8 mouse cellular contexts compared by ENCODE assay signal in genomic region chr2:92391703-92392317, GRCm38 (mm10). TPM values are rescaled to one million over a fixed set of nuclear protein-coding genes. Genes with fewer than 3 reads are reported as not detected.
DNase-seq lines count a peak whose midpoint lies in the region; ATAC-seq and TF ChIP-seq lines count a peak whose summit lies in the region.

No protein-coding gene starts in this region.

- H3K4me1 ChIP-seq in lung, postnatal 0 days (ENCODE audit: insufficient read depth, low read depth, low read length): 0 out of 2 replicates have a peak, but pooled peaks cover 6% of the 10 kb centered on the region
- H3K4me1 ChIP-seq in limb, embryonic 13.5 days: peaks cover 49% of the 10 kb centered on the region
- peaks cover 50% of the 10 kb centered on the region for H3K4me1 ChIP-seq in stomach, embryonic 15.5 days

- no peak for TF ChIP-seq EP300 in lung, postnatal 0 days (IDR thresholded peaks at IDR 0.05)

- WGBS in lung, postnatal 0 days: 24% methylated on average over 11 of the region's 11 CpGs
- 18% methylated on average over 11 of the region's 11 CpGs for WGBS in limb, embryonic 13.5 days
- WGBS in stomach, embryonic 15.5 days: 24% methylated on average over 11 of the region's 11 CpGs

- intact Hi-C loops in left cerebral cortex, postnatal 10 days (cut with DNase I): no loop called here

- H3K4me2 ChIP-seq in lung, postnatal 0 days (replicated peaks; ENCODE audit: low read depth, low read length): 0 out of 2 replicates have a peak overlapping the region, but pooled peaks have one; percentile 28
- peak overlapping the region; percentile 73 for H3K4me2 ChIP-seq in limb, embryonic 13.5 days (replicated peaks)
- peak overlapping the region; percentile 57 for H3K4me2 ChIP-seq in stomach, embryonic 15.5 days

- H3K27ac ChIP-seq in lung, postnatal 0 days (ENCODE audit: low read length): no peak overlapping the region
- peak overlapping the region; percentile 86 for H3K27ac ChIP-seq in limb, embryonic 13.5 days
- peak overlapping the region; percentile 59; the same call in 1 of the 2 replicates for H3K27ac ChIP-seq in stomach, embryonic 15.5 days

- TF ChIP-seq CTCF in lung, postnatal 0 days (IDR thresholded peaks at IDR 0.05): no peak

- no peak overlapping the region for H3K9ac ChIP-seq in lung, postnatal 0 days (replicated peaks; ENCODE audit: low read depth)
- H3K9ac ChIP-seq in limb, embryonic 13.5 days: peak overlapping the region; percentile 62
- peak overlapping the region; percentile 6; the same call in 1 of the 2 replicates for H3K9ac ChIP-seq in stomach, embryonic 15.5 days

- H3K4me3 ChIP-seq in lung, postnatal 0 days (ENCODE audit: low read depth, low read length): no peak overlapping the region
- H3K4me3 ChIP-seq in limb, embryonic 13.5 days: peak overlapping the region; percentile 46
- peak overlapping the region; percentile 41 for H3K4me3 ChIP-seq in stomach, embryonic 15.5 days (replicated peaks)

- no peak for ATAC-seq in lung, postnatal 0 days
- no peak for ATAC-seq in limb, embryonic 13.5 days (ENCODE audit: low FRiP score, low read depth)
- ATAC-seq in stomach, embryonic 15.5 days (ENCODE audit: insufficient read depth, low FRiP score, low read depth): no peak

- DNase-seq in cerebellum, postnatal 14 days: peak; percentile 62 to 65
- DNase-seq in cerebellum, postnatal 25 days: no peak
- no peak for DNase-seq in lung, postnatal 0 days (ENCODE audit: low spot score)
- DNase-seq in lung, postnatal 14 days: no peak
- no peak for DNase-seq in layer of hippocampus, postnatal 10 days (ENCODE audit: low spot score in 2 of 2)
- DNase-seq in left cerebral cortex, postnatal 10 days (ENCODE audit: extremely low spot score in 1 of 2, low spot score in 2 of 2): no peak

- no peaks in the 10 kb centered on the region for H3K9me3 ChIP-seq in lung, postnatal 0 days (ENCODE audit: low read length)
- no peaks in the 10 kb centered on the region for H3K9me3 ChIP-seq in limb, embryonic 13.5 days
- no peaks in the 10 kb centered on the region for H3K9me3 ChIP-seq in stomach, embryonic 15.5 days

- no peaks in the 10 kb centered on the region for H3K27me3 ChIP-seq in lung, postnatal 0 days (replicated peaks; ENCODE audit: insufficient read depth, low read length)
- no peaks in the 10 kb centered on the region for H3K27me3 ChIP-seq in limb, embryonic 13.5 days
- no peaks in the 10 kb centered on the region for H3K27me3 ChIP-seq in stomach, embryonic 15.5 days (replicated peaks)

- H3K36me3 ChIP-seq in lung, postnatal 0 days (ENCODE audit: insufficient read depth, low read length): no peaks in the 10 kb centered on the region
- peaks cover 6% of the 10 kb centered on the region for H3K36me3 ChIP-seq in limb, embryonic 13.5 days
- no peaks in the 10 kb centered on the region for H3K36me3 ChIP-seq in stomach, embryonic 15.5 days

RNA-seq across cellular contexts. Expression of gene Mapk8ip1, which starts 9.3 kb away (rescaled TPM):
- 7.8 and 9.7 TPM in 2 replicates for polyA plus RNA-seq in lung, postnatal 0 days (2015; fragmentation: Nextera tagmentation; extraction: Ambion mirVana)
- polyA plus RNA-seq in limb, embryonic 13.5 days (2015; fragmentation: Nextera tagmentation; extraction: Ambion mirVana): 27.6 and 28.9 TPM in 2 replicates
- polyA plus RNA-seq in stomach, embryonic 15.5 days (2015; fragmentation: Nextera tagmentation; extraction: Ambion mirVana): 23.4 and 24.6 TPM in 2 replicates
- total RNA-seq in layer of hippocampus, postnatal 10 days (2021): 100 to 1,000 TPM; 385 to 403 TPM
- total RNA-seq in left cerebral cortex, postnatal 10 days (2021): 100 to 1,000 TPM; 414 to 421 TPM

RNA-seq across cellular contexts. Expression of gene 1700029I15Rik, which starts 9.5 kb away (rescaled TPM):
- polyA plus RNA-seq in lung, postnatal 0 days (2015; fragmentation: Nextera tagmentation; extraction: Ambion mirVana): 2.3 TPM in 2 replicates
- polyA plus RNA-seq in limb, embryonic 13.5 days (2015; fragmentation: Nextera tagmentation; extraction: Ambion mirVana): 2.3 and 4.8 TPM in 2 replicates
- polyA plus RNA-seq in stomach, embryonic 15.5 days (2015; fragmentation: Nextera tagmentation; extraction: Ambion mirVana): 3.4 and 4.0 TPM in 2 replicates
- total RNA-seq in layer of hippocampus, postnatal 10 days (2021): 1 to 10 TPM; 5.1 to 5.7 TPM
- total RNA-seq in left cerebral cortex, postnatal 10 days (2021): 1 to 10 TPM; 3.7 TPM

RNA-seq across cellular contexts. Expression of gene Large2, which starts 17.1 kb away (rescaled TPM):
- 17.1 and 18.7 TPM in 2 replicates for polyA plus RNA-seq in lung, postnatal 0 days (2015; fragmentation: Nextera tagmentation; extraction: Ambion mirVana)
- polyA plus RNA-seq in limb, embryonic 13.5 days (2015; fragmentation: Nextera tagmentation; extraction: Ambion mirVana): 11.9 and 13.3 TPM in 2 replicates
- 13.4 and 13.9 TPM in 2 replicates for polyA plus RNA-seq in stomach, embryonic 15.5 days (2015; fragmentation: Nextera tagmentation; extraction: Ambion mirVana)
- under 1 TPM; 0.45 to 0.64 TPM for total RNA-seq in layer of hippocampus, postnatal 10 days (2021)
- under 1 TPM in 1 of 2 experiments, not detected in 1; 0.49 TPM for total RNA-seq in left cerebral cortex, postnatal 10 days (2021)

RNA-seq across cellular contexts. Expression of gene Pex16, which starts 17.3 kb away (rescaled TPM):
- polyA plus RNA-seq in lung, postnatal 0 days (2015; fragmentation: Nextera tagmentation; extraction: Ambion mirVana): 28.3 and 30.8 TPM in 2 replicates
- polyA plus RNA-seq in limb, embryonic 13.5 days (2015; fragmentation: Nextera tagmentation; extraction: Ambion mirVana): 18.6 and 20.6 TPM in 2 replicates
- polyA plus RNA-seq in stomach, embryonic 15.5 days (2015; fragmentation: Nextera tagmentation; extraction: Ambion mirVana): 28.0 and 28.6 TPM in 2 replicates
- 10 to 100 TPM; 37.0 to 41.5 TPM for total RNA-seq in layer of hippocampus, postnatal 10 days (2021)
- 10 to 100 TPM; 40.3 to 40.4 TPM for total RNA-seq in left cerebral cortex, postnatal 10 days (2021)

RNA-seq across cellular contexts. Expression of gene Cry2, which starts 42.0 kb away (rescaled TPM):
- polyA plus RNA-seq in lung, postnatal 0 days (2015; fragmentation: Nextera tagmentation; extraction: Ambion mirVana): 36.3 and 36.6 TPM in 2 replicates
- 31.0 and 34.9 TPM in 2 replicates for polyA plus RNA-seq in limb, embryonic 13.5 days (2015; fragmentation: Nextera tagmentation; extraction: Ambion mirVana)
- polyA plus RNA-seq in stomach, embryonic 15.5 days (2015; fragmentation: Nextera tagmentation; extraction: Ambion mirVana): 19.2 and 23.6 TPM in 2 replicates
- 10 to 100 TPM; 89.1 to 94.8 TPM for total RNA-seq in layer of hippocampus, postnatal 10 days (2021)
- total RNA-seq in left cerebral cortex, postnatal 10 days (2021): 100 to 1,000 TPM; 108 to 109 TPM

Comparison
In these comparisons a context has a peak if more than half of its experiments do, and no peak if none do; other contexts are left out.
1. DNase-seq: peak in cerebellum, postnatal 14 days (2 of 2); none in cerebellum, postnatal 25 days (0 of 2), lung, postnatal 0 days (single experiment), lung, postnatal 14 days (single experiment), layer of hippocampus, postnatal 10 days (0 of 2) and left cerebral cortex, postnatal 10 days (0 of 2).
2. Peak in every context shown above with its lines, with median percentiles within 50 percentile points of each other: H3K4me2 ChIP-seq.